Mouse (Mus musculus) CH12.LX (cell line): Measurements from ENCODE around the gene Cmtm8.

Source experiments
- CHD1 ChIP-seq: IDR thresholded peaks from 2 replicates; pipeline ENCODE4 v1.6.1; 2012; ENCODE audit warnings: low read depth, low read length, improper control_type of control experiment, inconsistent platforms
- CTCF ChIP-seq, 2 experiments: IDR thresholded peaks in 1 of 2; conservative IDR thresholded peaks in 1 of 2; 2 replicates each; pipeline ENCODE4 v1.5.1; 2011 to 2012; ENCODE audit warnings: low read depth in 2 of 2, low read length in 2 of 2, improper control_type of control experiment in 1 of 2, inconsistent platforms in 1 of 2, mild to moderate bottlenecking in 1 of 2, moderate library complexity in 1 of 2
- EP300 ChIP-seq: IDR thresholded peaks from 2 replicates; pipeline ENCODE4 v1.6.1; 2011; ENCODE audit warnings: low read length, improper control_type of control experiment
- SMC3 ChIP-seq: IDR thresholded peaks from 2 replicates; pipeline ENCODE4 v1.6.1; 2011; ENCODE audit warnings: low read depth, low read length, improper control_type of control experiment
- USF1 ChIP-seq: IDR thresholded peaks from 2 replicates; pipeline ENCODE4 v1.6.1; 2014; ENCODE audit warnings: low read depth, mild to moderate bottlenecking, inconsistent platforms, low read length, improper control_type of control experiment

GRCm38 (mm10) chr9:114767030-114767429 lies 76.9 kb downstream of the Cmtm8 start:
- TF ChIP-seq CHD1 (no peak), CTCF (conservative IDR thresholded peaks at IDR 0.05 in 1 of 2, IDR thresholded peaks at IDR 0.05 in 1 of 2; ENCODE audit: low read depth in 2 of 2, low read length in 2 of 2) (no peak), SMC3 (no peak), EP300 (no peak), USF1 (no peak)
